Mouse (Mus musculus) heart, embryonic 16.5 days (tissue): Measurements from ENCODE around the gene Zc3h12c. TPM values are rescaled to one million over a fixed set of nuclear protein-coding genes. Genes with fewer than 3 reads are reported as not detected.
A peak's percentile ranks its signal among the peaks of the same experiment; 100 is the strongest.
"Not testable (repeated sequence)": the region's sequence is repeated elsewhere in the genome, so short reads cannot be mapped to it uniquely, and the experiment has no call there.

Source experiments
- ATAC-seq: fragments of 200-750 bp; cut with Nextera tagmentation; replicated peaks from 2 replicates; pipeline ENCODE4 v1.8.0; 2017; ENCODE audit warnings: moderate number of reproducible peaks; ENCODE audit not compliant: insufficient read depth, low FRiP score; ENCODE audit errors: extremely low read depth
- H3K27ac ChIP-seq: fragments of 300-500 bp; sonication (generic); 2 replicates; pipeline ENCODE4 v1.5.1; 2014; ENCODE audit warnings: mild to moderate bottlenecking, low read length, control low read depth, moderate library complexity
- H3K27me3 ChIP-seq: fragments of 300-500 bp; sonication (generic); 2 replicates; pipeline ENCODE4 v1.6.1; 2014; ENCODE audit warnings: low read length, mixed read lengths; ENCODE audit not compliant: control insufficient read depth, insufficient read depth
- H3K36me3 ChIP-seq: fragments of 300-500 bp; sonication (generic); 2 replicates; pipeline ENCODE4 v1.6.1; 2014; ENCODE audit not compliant: control insufficient read depth, insufficient read depth
- H3K4me1 ChIP-seq: fragments of 300-500 bp; sonication (generic); 2 replicates; pipeline ENCODE4 v1.6.1; 2014; ENCODE audit warnings: low read length, mixed read lengths; ENCODE audit not compliant: control insufficient read depth, insufficient read depth
- H3K4me2 ChIP-seq: fragments of 300-500 bp; sonication (generic); 2 replicates; pipeline ENCODE4 v1.6.1; 2014; ENCODE audit warnings: low read depth, mild to moderate bottlenecking, control low read depth, low read length
- H3K4me3 ChIP-seq: fragments of 300-500 bp; sonication (generic); 2 replicates; pipeline ENCODE4 v1.5.1; 2014; ENCODE audit warnings: mild to moderate bottlenecking, control low read depth, low read length
- H3K9ac ChIP-seq: fragments of 300-500 bp; sonication (generic); 2 replicates; pipeline ENCODE4 v1.6.1; 2014; ENCODE audit warnings: low read length, control low read depth
- H3K9me3 ChIP-seq: fragments of 300-500 bp; sonication (generic); replicated peaks from 2 replicates; pipeline ENCODE4 v1.6.1; 2016; ENCODE audit warnings: low read length; ENCODE audit not compliant: control insufficient read depth
- WGBS: fragments of 180-500 bp; shearing (Covaris S2); extraction: QIAGEN DNeasy Blood & Tissue Kit; methylation state at CpG from one replicate; pipeline ENCODE4 v1.1.7; 2014; 5-methylcytosine and 5-hydroxymethylcytosine counted together
- polyA plus RNA-seq: library from polyadenylated mRNA; unstranded; fragments of >200 nt; fragmentation: Nextera tagmentation; extraction: Ambion mirVana; gene quantifications from 2 replicates; pipeline ENCODE4 v1.2.1, GENCODE M21; 2015

The Zc3h12c gene
- polyA plus RNA-seq, 1 experiment from 2014 or later: 1.8 TPM

DNA sequence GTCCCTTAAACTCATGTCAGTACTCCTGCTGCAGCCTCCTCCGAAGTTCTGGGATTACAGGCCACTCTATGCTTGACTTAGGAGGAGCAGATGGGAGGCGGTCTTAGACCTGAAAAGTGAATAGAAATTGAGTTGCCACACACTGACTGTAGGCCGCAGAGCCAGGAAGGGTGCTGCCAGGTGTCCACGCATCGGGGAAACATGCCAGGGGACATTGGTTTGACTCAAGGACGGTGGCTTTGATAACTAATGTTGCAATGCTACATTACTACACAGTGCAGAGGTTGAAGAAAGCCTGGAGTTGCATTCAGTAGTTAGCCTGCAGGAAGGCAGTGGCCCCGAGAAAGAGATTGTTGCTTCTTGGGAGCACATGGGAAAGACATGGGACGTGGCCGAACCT is 76.6 kb downstream of the Zc3h12c start:
- Histone ChIP-seq H3K27ac (no peak overlapping the region), H3K4me2 (no peak overlapping the region), H3K4me3 (no peak overlapping the region), H3K9ac (peak overlapping the region; percentile 41; the same call in 1 of the 2 replicates), H3K9me3 (no peaks in the 10 kb centered on the region), H3K27me3 (no peaks in the 10 kb centered on the region), H3K36me3 (peaks cover 23% of the 10 kb centered on the region), H3K4me1 (peaks cover 21% of the 10 kb centered on the region)
- WGBS: 83% methylated on average over 9 of the region's 9 CpGs
- no peak for ATAC-seq

DNA sequence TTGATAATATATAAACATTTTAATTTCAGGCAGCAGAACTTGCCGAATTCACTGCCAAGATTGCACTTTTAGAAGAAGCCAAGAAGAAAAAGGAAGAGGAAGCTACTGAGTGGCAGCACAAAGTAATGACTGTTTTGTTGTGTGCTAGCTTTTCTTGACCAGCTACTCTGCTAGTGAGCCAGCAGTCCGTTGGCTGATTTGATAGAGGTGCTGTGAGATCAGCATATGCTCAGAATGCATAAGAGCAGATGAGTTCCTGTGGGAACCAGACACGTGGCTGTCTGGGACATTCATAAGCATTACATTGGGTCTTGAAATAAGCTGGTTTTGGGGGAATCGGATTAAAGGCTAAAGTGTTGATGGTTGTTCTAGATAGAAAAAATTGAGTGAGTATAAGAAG is 86.0 kb downstream of the Zc3h12c start:
- WGBS: 77% methylated on average over 4 of the region's 4 CpGs
- H3K4me2 ChIP-seq: no peak overlapping the region
- no peaks in the 10 kb centered on the region for H3K9me3 ChIP-seq
- no peak overlapping the region for H3K9ac ChIP-seq
- H3K27ac ChIP-seq: no peak overlapping the region
- ATAC-seq: no peak
- H3K27me3 ChIP-seq: no peaks in the 10 kb centered on the region
- peaks cover 42% of the 10 kb centered on the region for H3K36me3 ChIP-seq
- no peaks in the 10 kb centered on the region for H3K4me1 ChIP-seq
- H3K4me3 ChIP-seq: no peak overlapping the region

DNA sequence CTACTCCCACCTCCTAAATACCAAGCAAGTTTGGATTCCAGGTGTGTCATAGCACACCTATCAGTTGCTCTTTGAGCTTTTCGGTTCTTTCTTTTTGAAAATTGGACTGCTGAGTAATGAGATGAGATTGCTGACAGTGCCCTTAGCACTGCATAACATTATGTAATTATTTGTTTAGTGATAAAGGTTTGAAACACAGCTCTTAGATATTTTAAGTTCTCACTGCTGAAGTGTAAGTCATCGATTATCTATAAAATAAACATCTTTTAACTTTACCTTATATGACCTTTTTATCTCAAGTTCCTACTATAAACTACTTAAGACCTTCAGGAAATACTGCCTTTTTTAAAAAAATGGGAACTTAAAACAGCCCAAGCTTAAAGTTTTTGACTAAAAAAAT is 86.4 kb downstream of the Zc3h12c start:
- ATAC-seq: no peak
- peaks cover 41% of the 10 kb centered on the region for H3K36me3 ChIP-seq
- H3K4me3 ChIP-seq: no peak overlapping the region
- H3K4me2 ChIP-seq: no peak overlapping the region
- no peaks in the 10 kb centered on the region for H3K27me3 ChIP-seq
- no peak overlapping the region for H3K9ac ChIP-seq
- no peak overlapping the region for H3K27ac ChIP-seq
- 70% methylated on average over 2 of the region's 2 CpGs for WGBS
- no peaks in the 10 kb centered on the region for H3K4me1 ChIP-seq
- H3K9me3 ChIP-seq: no peaks in the 10 kb centered on the region

DNA sequence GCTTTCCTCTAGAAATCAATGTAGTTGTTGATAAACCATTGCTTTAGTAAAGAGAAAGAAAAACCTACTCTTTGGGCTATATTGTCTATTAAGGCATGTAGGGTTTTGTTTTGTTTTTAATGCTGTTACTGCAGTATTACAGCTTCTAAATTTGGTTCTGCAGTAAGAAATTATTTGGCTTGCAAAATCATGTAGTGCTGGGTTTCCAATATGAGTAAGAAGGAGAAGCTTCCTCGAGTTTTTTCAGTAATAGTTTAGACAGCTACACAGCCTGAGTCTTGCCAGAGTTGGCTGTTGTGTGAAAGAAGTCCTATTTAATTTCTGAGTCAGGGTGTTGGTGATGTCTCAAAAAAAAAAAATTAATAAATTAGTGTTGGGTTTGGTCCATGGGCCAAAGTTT is 90.7 kb downstream of the Zc3h12c start:
- Histone ChIP-seq H3K4me3 (no peak overlapping the region), H3K4me2 (no peak overlapping the region), H3K36me3 (peaks cover 54% of the 10 kb centered on the region), H3K9ac (no peak overlapping the region), H3K27ac (no peak overlapping the region), H3K27me3 (no peaks in the 10 kb centered on the region), H3K4me1 (no peaks in the 10 kb centered on the region), H3K9me3 (no peaks in the 10 kb centered on the region)
- ATAC-seq: no peak
- 79% methylated on average over 1 of the region's 1 CpGs for WGBS

DNA sequence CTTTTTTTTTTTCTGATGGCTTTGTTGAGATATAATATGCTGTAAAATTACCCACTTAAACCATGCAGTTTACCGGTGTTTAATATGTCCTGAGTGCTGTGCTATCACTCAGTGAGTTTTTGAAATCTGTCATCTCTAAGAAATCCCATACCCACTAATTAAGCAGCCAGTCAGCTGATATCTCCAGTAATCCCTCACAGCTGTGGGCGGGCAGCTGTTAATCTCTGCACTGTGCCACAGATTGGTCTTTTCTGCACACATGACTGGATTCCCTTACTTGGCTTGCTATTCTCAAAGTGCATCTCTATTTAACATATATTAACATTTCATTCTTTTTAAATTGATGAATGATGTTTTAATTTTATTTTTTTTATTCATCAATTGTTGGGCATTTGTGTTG is 92.3 kb downstream of the Zc3h12c start:
- no peaks in the 10 kb centered on the region for H3K9me3 ChIP-seq
- no peaks in the 10 kb centered on the region for H3K4me1 ChIP-seq
- WGBS: 85% methylated on average over 2 of the region's 2 CpGs
- H3K9ac ChIP-seq: no peak overlapping the region
- no peak overlapping the region for H3K4me3 ChIP-seq
- H3K4me2 ChIP-seq: no peak overlapping the region
- no peaks in the 10 kb centered on the region for H3K27me3 ChIP-seq
- H3K36me3 ChIP-seq: peaks cover 55% of the 10 kb centered on the region
- no peak overlapping the region for H3K27ac ChIP-seq
- ATAC-seq: no peak

DNA sequence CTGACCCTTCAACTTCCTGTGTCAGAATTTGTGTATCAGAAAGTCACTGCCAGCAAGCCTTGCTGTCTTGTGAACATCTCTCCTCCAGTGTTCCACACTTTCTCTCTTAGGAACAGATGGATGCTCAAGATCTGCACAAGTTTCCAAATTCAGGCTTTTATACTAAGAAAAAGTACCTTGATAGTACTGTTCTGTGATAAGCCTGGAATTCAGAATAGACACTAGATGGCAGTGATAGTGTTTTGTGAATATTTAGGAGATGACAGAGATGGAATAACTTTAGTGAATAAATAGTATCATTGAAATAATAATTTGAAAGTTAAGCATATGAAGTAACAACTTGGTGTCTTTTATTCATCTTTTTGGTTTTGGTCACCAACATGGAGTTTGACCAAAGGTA is 96.2 kb downstream of the Zc3h12c start:
- Histone ChIP-seq H3K9me3 (no peaks in the 10 kb centered on the region), H3K4me2 (no peak overlapping the region), H3K9ac (no peak overlapping the region), H3K27me3 (no peaks in the 10 kb centered on the region), H3K27ac (no peak overlapping the region), H3K36me3 (peaks cover 55% of the 10 kb centered on the region), H3K4me3 (no peak overlapping the region), H3K4me1 (no peaks in the 10 kb centered on the region)
- no peak for ATAC-seq

DNA sequence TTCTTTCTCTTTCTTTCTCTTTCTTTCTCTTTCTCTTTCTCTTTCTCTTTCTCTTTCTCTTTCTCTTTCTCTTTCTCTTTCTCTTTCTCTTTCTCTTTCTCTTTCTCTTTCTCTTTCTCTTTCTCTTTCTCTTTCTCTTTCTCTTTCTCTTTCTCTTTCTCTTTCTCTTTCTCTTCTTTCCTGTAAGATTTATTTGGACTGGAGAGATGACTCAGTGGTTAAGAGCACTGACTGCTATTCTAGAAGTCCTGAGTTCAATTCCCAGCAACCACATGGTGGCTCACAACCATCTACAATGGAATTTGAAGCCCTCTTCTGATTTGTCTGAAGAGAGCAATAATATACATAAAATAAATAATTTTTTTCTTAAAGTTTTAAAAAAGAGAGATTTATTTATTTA is 97.0 kb downstream of the Zc3h12c start:
- not testable (repeated sequence) for H3K4me3 ChIP-seq, H3K4me1 ChIP-seq, H3K9ac ChIP-seq, H3K4me2 ChIP-seq, H3K27ac ChIP-seq, H3K9me3 ChIP-seq, ATAC-seq, H3K27me3 ChIP-seq
- peaks cover 50% of the 10 kb centered on the region for H3K36me3 ChIP-seq

DNA sequence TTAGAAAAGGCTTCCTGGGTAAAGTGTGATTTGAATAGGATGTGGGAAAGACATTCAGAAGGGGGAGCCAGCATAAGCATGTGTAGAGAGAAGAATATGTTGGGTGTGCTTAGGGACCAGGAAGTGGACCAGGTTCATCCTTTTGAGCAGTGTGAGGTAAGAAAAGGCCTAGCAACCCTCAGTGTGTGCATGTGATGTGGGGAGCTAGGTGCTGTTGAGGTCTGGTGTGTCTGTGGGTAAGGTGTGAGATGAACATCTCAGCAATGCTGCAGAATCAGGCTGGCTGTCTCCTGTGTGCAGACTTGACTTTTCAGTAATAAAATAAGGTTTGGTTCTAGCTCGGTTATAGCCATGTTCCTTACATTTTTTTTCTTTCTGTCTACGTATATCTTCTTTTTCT is 98.3 kb downstream of the Zc3h12c start:
- 80% methylated on average over 2 of the region's 2 CpGs for WGBS
- Histone ChIP-seq H3K27ac (no peak overlapping the region), H3K9me3 (no peaks in the 10 kb centered on the region), H3K4me3 (no peak overlapping the region), H3K36me3 (peaks cover 56% of the 10 kb centered on the region), H3K9ac (no peak overlapping the region), H3K4me1 (no peaks in the 10 kb centered on the region), H3K27me3 (no peaks in the 10 kb centered on the region), H3K4me2 (no peak overlapping the region)
- ATAC-seq: no peak
